Comparison of ENCODE assay signal across 8 mouse cellular contexts in genomic region chr7:4500892-4501471, GRCm38 (mm10). TPM values are rescaled to one million over a fixed set of nuclear protein-coding genes. Genes with fewer than 3 reads are reported as not detected.
DNase-seq lines count a peak whose midpoint lies in the region; ATAC-seq lines count a peak whose summit lies in the region.

No protein-coding gene starts in this region.

- peak; percentile 68 for DNase-seq in CD4-positive, CD25-positive, alpha-beta regulatory T cell, adult 2 months (ENCODE audit: low read depth, low spot score)
- DNase-seq in adrenal gland, postnatal 10 days: peak; percentile 67
- DNase-seq in heart, postnatal 4 days: peak; percentile 59
- DNase-seq in layer of hippocampus, postnatal 10 days (ENCODE audit: low spot score in 2 of 2): peak; percentile 65 to 68
- peak; percentile 56 for DNase-seq in lung, postnatal 10 days
- peak; percentile 52 for DNase-seq in retina, postnatal 1 day
- peak; percentile 72 for DNase-seq in thymus, postnatal 4 days

- no peaks in the 10 kb centered on the region for H3K27me3 ChIP-seq in embryonic facial prominence, embryonic 15.5 days

- peak overlapping the region; percentile 72 for H3K4me2 ChIP-seq in embryonic facial prominence, embryonic 15.5 days (replicated peaks)

- under 1% methylated on average over 40 of the region's 52 CpGs for WGBS in embryonic facial prominence, embryonic 15.5 days

- peaks cover 12% of the 10 kb centered on the region for H3K36me3 ChIP-seq in embryonic facial prominence, embryonic 15.5 days

- peak overlapping the region; percentile 85 for H3K4me3 ChIP-seq in embryonic facial prominence, embryonic 15.5 days (replicated peaks)

- peaks cover 41% of the 10 kb centered on the region for H3K4me1 ChIP-seq in embryonic facial prominence, embryonic 15.5 days

- no peaks in the 10 kb centered on the region for H3K9me3 ChIP-seq in embryonic facial prominence, embryonic 15.5 days (replicated peaks)

- peak overlapping the region; percentile 98 for H3K9ac ChIP-seq in embryonic facial prominence, embryonic 15.5 days

- H3K27ac ChIP-seq in embryonic facial prominence, embryonic 15.5 days (replicated peaks): peak overlapping the region; percentile 88

- ATAC-seq in embryonic facial prominence, embryonic 15.5 days (ENCODE audit: insufficient number of reproducible peaks, low FRiP score, low TSS enrichment, low read depth): peak; percentile 41

RNA-seq across cellular contexts. Expression of gene Ppp1r12c, which starts 0.5 kb away (rescaled TPM):
- total RNA-seq in adrenal gland, postnatal 10 days (2021): 10 to 100 TPM; 74.0 to 84.4 TPM
- 52.5 and 57.2 TPM in 2 replicates for polyA plus RNA-seq in embryonic facial prominence, embryonic 15.5 days (2015; fragmentation: Nextera tagmentation; extraction: Ambion mirVana)
- total RNA-seq in heart, postnatal 4 days (2021): 10 to 100 TPM; 89.8 to 92.3 TPM
- 100 to 1,000 TPM; 114 to 125 TPM for total RNA-seq in layer of hippocampus, postnatal 10 days (2021)

RNA-seq across cellular contexts. Expression of gene Tnnt1, which starts 15.2 kb away (rescaled TPM):
- 10 to 100 TPM; 17.3 to 93.6 TPM for total RNA-seq in adrenal gland, postnatal 10 days (2021)
- 290 and 382 TPM in 2 replicates for polyA plus RNA-seq in embryonic facial prominence, embryonic 15.5 days (2015; fragmentation: Nextera tagmentation; extraction: Ambion mirVana)
- total RNA-seq in heart, postnatal 4 days (2021): 10 to 100 TPM; 48.7 to 59.0 TPM
- 1 to 10 TPM; 2.0 to 2.9 TPM for total RNA-seq in layer of hippocampus, postnatal 10 days (2021)

RNA-seq across cellular contexts. Expression of gene Tnni3, which starts 23.0 kb away (rescaled TPM):
- 1 to 10 TPM in 1 of 2 experiments, under 1 TPM in 1; 0.78 to 1.3 TPM for total RNA-seq in adrenal gland, postnatal 10 days (2021)
- 5.1 and 5.9 TPM in 2 replicates for polyA plus RNA-seq in embryonic facial prominence, embryonic 15.5 days (2015; fragmentation: Nextera tagmentation; extraction: Ambion mirVana)
- total RNA-seq in heart, postnatal 4 days (2021): 1,000 to 10,000 TPM; 4,693 to 5,168 TPM
- 1 to 10 TPM in 1 of 2 experiments, under 1 TPM in 1; 0.94 to 2.0 TPM for total RNA-seq in layer of hippocampus, postnatal 10 days (2021)

RNA-seq across cellular contexts. Expression of gene Dnaaf3, which starts 31.3 kb away (rescaled TPM):
- 1 to 10 TPM in 1 of 2 experiments, under 1 TPM in 1; 0.60 to 1.1 TPM for total RNA-seq in adrenal gland, postnatal 10 days (2021)
- 4.4 and 7.8 TPM in 2 replicates for polyA plus RNA-seq in embryonic facial prominence, embryonic 15.5 days (2015; fragmentation: Nextera tagmentation; extraction: Ambion mirVana)
- total RNA-seq in heart, postnatal 4 days (2021): under 1 TPM; 0.41 to 0.57 TPM
- total RNA-seq in layer of hippocampus, postnatal 10 days (2021): 1 to 10 TPM; 1.2 to 1.4 TPM

RNA-seq across cellular contexts. Expression of gene Eps8l1, which starts 40.5 kb away (rescaled TPM):
- total RNA-seq in adrenal gland, postnatal 10 days (2021): 1 to 10 TPM; 2.1 to 7.1 TPM
- 13.6 and 17.6 TPM in 2 replicates for polyA plus RNA-seq in embryonic facial prominence, embryonic 15.5 days (2015; fragmentation: Nextera tagmentation; extraction: Ambion mirVana)
- 1 to 10 TPM; 1.6 to 2.7 TPM for total RNA-seq in heart, postnatal 4 days (2021)
- total RNA-seq in layer of hippocampus, postnatal 10 days (2021): 1 to 10 TPM; 3.2 to 4.9 TPM

Comparison
In these comparisons a context has a peak if more than half of its experiments do, and no peak if none do; other contexts are left out.
1. Peak in every context shown above with its lines: DNase-seq, ATAC-seq, H3K4me3 ChIP-seq and H3K27ac ChIP-seq.
2. RNA of gene Tnnt1, which starts 15.2 kb away (total RNA-seq): 17.3 to 93.6 TPM in adrenal gland, postnatal 10 days and 48.7 to 59.0 TPM in heart, postnatal 4 days; 2.0 to 2.9 TPM in layer of hippocampus, postnatal 10 days; every median in the first group is over 4 times any median in the second.
3. RNA of gene Tnni3, which starts 23.0 kb away (total RNA-seq): 4,693 to 5,168 TPM in heart, postnatal 4 days; 0.94 to 2.0 TPM in layer of hippocampus, postnatal 10 days and 0.78 to 1.3 TPM in adrenal gland, postnatal 10 days; every median in the first group is over 1,000 times any median in the second.